In genomic region chr5:110176362-110177020, GRCm38 (mm10) we compare ENCODE assay signal across 8 mouse cellular contexts. TPM values are rescaled to one million over a fixed set of nuclear protein-coding genes. Genes with fewer than 3 reads are reported as not detected.
A peak's percentile ranks its signal among the peaks of the same experiment; 100 is the strongest.
DNase-seq lines count a peak whose midpoint lies in the region; ATAC-seq lines count a peak whose summit lies in the region.

TSS of gene Golga3 (plus strand) at chr5:110176701.

- peak within 1 kb of the TSS; percentile 64 for H3K4me2 ChIP-seq in hindbrain, embryonic 11.5 days (replicated peaks; ENCODE audit: low read depth, low read length)

- no peaks in the 10 kb centered on the region for H3K9me3 ChIP-seq in hindbrain, embryonic 11.5 days (ENCODE audit: control insufficient read depth, low read length)

- H3K4me3 ChIP-seq in hindbrain, embryonic 11.5 days (ENCODE audit: low read depth, low read length) = peak within 1 kb of the TSS; percentile 82

- under 1% methylated on average over 41 of the region's 41 CpGs for WGBS in hindbrain, embryonic 11.5 days

- peak within 1 kb of the TSS; percentile 27; the same call in 1 of the 2 replicates for H3K27ac ChIP-seq in hindbrain, embryonic 11.5 days (ENCODE audit: low read depth, low read length)

- H3K9ac ChIP-seq in hindbrain, embryonic 11.5 days (ENCODE audit: low read depth, low read length) = peak within 1 kb of the TSS; percentile 89

- no peaks in the 10 kb centered on the region for H3K4me1 ChIP-seq in hindbrain, embryonic 11.5 days (replicated peaks; ENCODE audit: control insufficient read depth, insufficient read depth, low read length)

- ATAC-seq in hindbrain, embryonic 11.5 days (ENCODE audit: low FRiP score) = peak; percentile 98

- H3K27me3 ChIP-seq in hindbrain, embryonic 11.5 days (ENCODE audit: control insufficient read depth, insufficient read depth, low read length) = no peaks in the 10 kb centered on the region

- peak; percentile 98 for DNase-seq in Muller cell, postnatal 12 days (ENCODE audit: inconsistent ontology term)
- DNase-seq in cerebellum, adult 9-11 months = peak; percentile 93
- peak; percentile 79 to 92 for DNase-seq in frontal cortex, adult 2 months (ENCODE audit: extremely low spot score in 1 of 2, low spot score in 1 of 2)
- peak; percentile 98 for DNase-seq in hindbrain, embryonic 11.5 days (ENCODE audit: low spot score)
- DNase-seq in layer of hippocampus, postnatal 10 days (ENCODE audit: low spot score in 2 of 2) = peak; percentile 88 to 90
- DNase-seq in lung, postnatal 10 days = peak; percentile 97
- peak; percentile 91 for DNase-seq in ovary, postnatal 36 days (ENCODE audit: low spot score)
- peak; percentile 92 for DNase-seq in thymus, postnatal 25 days

- no peaks in the 10 kb centered on the region for H3K36me3 ChIP-seq in hindbrain, embryonic 11.5 days (ENCODE audit: control insufficient read depth, insufficient read depth, low read length)

RNA-seq across cellular contexts. Expression of gene Golga3, which starts in this region (rescaled TPM):
- 17.9 and 20.8 TPM in 2 replicates for polyA plus RNA-seq in frontal cortex, adult 2 months (2012; rRNA removed)
- polyA plus RNA-seq in hindbrain, embryonic 11.5 days (2014; fragmentation: Nextera tagmentation; extraction: Ambion mirVana) = 21.0 and 26.0 TPM in 2 replicates
- total RNA-seq in layer of hippocampus, postnatal 10 days (2021) = 10 to 100 TPM; 43.7 to 47.6 TPM

Comparison
In these comparisons a context has a peak if more than half of its experiments do, and no peak if none do; other contexts are left out.
1. Peak in every context shown above with its lines: DNase-seq, ATAC-seq, H3K4me3 ChIP-seq and H3K27ac ChIP-seq.